Mouse (Mus musculus) erythroblast, embryonic 14.5 days (primary cell): ENCODE results near the gene Unc79.

Experiments
- GATA1 ChIP-seq: IDR thresholded peaks from 2 replicates; pipeline ENCODE4 v1.6.1; 2012; ENCODE audit warnings: low read length, inconsistent platforms, mixed read lengths
- TAL1 ChIP-seq: IDR thresholded peaks from 3 replicates; pipeline ENCODE4 v1.6.1; 2012; ENCODE audit warnings: low read length, inconsistent platforms, mixed read lengths

GRCm38 (mm10) chr12:102935892-102936291 is 12.8 kb upstream of the Unc79 start:
- TF ChIP-seq GATA1 (no peak), TAL1 (no peak)
